Mouse (Mus musculus) stomach, postnatal 0 days (tissue): ENCODE measurements at regions not wholly inside any gene's neighbourhood (a gene's known extent, or its start where the extent isn't known, plus 50 kb on each side); places are given as distances from the start of the nearest gene placed in this dataset.

Experiments
- CTCF ChIP-seq: IDR thresholded peaks from 2 replicates; pipeline ENCODE4 v1.5.1; 2016; ENCODE audit warnings: antibody characterized with exemption, low read depth, mild to moderate bottlenecking, moderate library complexity
- EP300 ChIP-seq: optimal IDR thresholded peaks from 2 replicates; pipeline ENCODE3; 2016; ENCODE audit warnings: antibody characterized with exemption

GRCm38 (mm10) chr14:24939068-24939467 is 452.1 kb downstream of the Rps24 start:
- TF ChIP-seq EP300, result no peak
- no peak for TF ChIP-seq CTCF
